Mouse (Mus musculus) forebrain, postnatal 0 days (tissue): ENCODE measurements around the gene Tmtc2. TPM values are rescaled to one million over a fixed set of nuclear protein-coding genes. Genes with fewer than 3 reads are reported as not detected.
A peak's percentile ranks its signal among the peaks of the same experiment; 100 is the strongest.

Source experiments
- ATAC-seq: fragments of 200-750 bp; cut with Nextera tagmentation; 2 replicates; pipeline ENCODE4 v1.8.0; 2017; ENCODE audit warnings: mild to moderate bottlenecking, moderate library complexity
- DNase-seq: peaks from one replicate; pipeline ENCODE4 v3.0.0-alpha.2; 2015
- H3K27ac ChIP-seq: fragments of 300-500 bp; sonication (generic); 2 replicates; pipeline ENCODE4 v1.5.1; 2014; ENCODE audit warnings: low read depth, mild to moderate bottlenecking, antibody characterized with exemption, low read length, moderate library complexity, mixed read lengths
- H3K27me3 ChIP-seq: fragments of 300-500 bp; sonication (generic); 2 replicates; pipeline ENCODE4 v1.6.1; 2014; ENCODE audit warnings: mild to moderate bottlenecking, low read length, mixed read lengths; ENCODE audit not compliant: insufficient read depth
- H3K36me3 ChIP-seq: fragments of 300-500 bp; sonication (generic); 2 replicates; pipeline ENCODE4 v1.6.1; 2014; ENCODE audit warnings: mild to moderate bottlenecking, moderate library complexity; ENCODE audit not compliant: insufficient read depth
- H3K4me1 ChIP-seq: fragments of 300-500 bp; sonication (generic); 2 replicates; pipeline ENCODE4 v1.6.1; 2014; ENCODE audit warnings: antibody characterized with exemption; ENCODE audit not compliant: insufficient read depth
- H3K4me2 ChIP-seq: fragments of 300-500 bp; sonication (generic); 2 replicates; pipeline ENCODE4 v1.6.1; 2014; ENCODE audit warnings: low read depth, mild to moderate bottlenecking, moderate library complexity
- H3K4me3 ChIP-seq: fragments of 300-500 bp; sonication (generic); 2 replicates; pipeline ENCODE4 v1.5.1; 2014; ENCODE audit warnings: low read depth, low read length, mixed read lengths
- H3K9ac ChIP-seq: fragments of 300-500 bp; sonication (generic); 2 replicates; pipeline ENCODE4 v1.6.1; 2014; ENCODE audit warnings: mild to moderate bottlenecking
- H3K9me3 ChIP-seq: fragments of 300-500 bp; sonication (generic); 2 replicates; pipeline ENCODE4 v1.6.1; 2016; ENCODE audit warnings: low read length
- CTCF ChIP-seq: sonication (generic); IDR thresholded peaks from 2 replicates; pipeline ENCODE4 v1.5.1; 2016; ENCODE audit warnings: antibody characterized with exemption, control low read depth, low read depth
- WGBS: fragments of 180-500 bp; shearing (Covaris S2); extraction: QIAGEN DNeasy Blood & Tissue Kit; methylation state at CpG from one replicate; pipeline ENCODE4 v1.1.7; 2014; 5-methylcytosine and 5-hydroxymethylcytosine counted together
- polyA plus RNA-seq: library from polyadenylated mRNA; unstranded; fragments of >200 nt; fragmentation: Nextera tagmentation; extraction: Ambion mirVana; gene quantifications from 2 replicates; pipeline ENCODE4 v1.2.1, GENCODE M21; 2015
- total RNA-seq: library from RNA; depleted of rRNA; stranded (reverse); fragments of >200 nt; gene quantifications from 2 replicates; pipeline ENCODE4 v1.2.3, GENCODE M21; 2014

The Tmtc2 gene
- total and polyA plus RNA-seq, 2 experiments from 2014 or later: 4.6 to 11.1 TPM

DNA sequence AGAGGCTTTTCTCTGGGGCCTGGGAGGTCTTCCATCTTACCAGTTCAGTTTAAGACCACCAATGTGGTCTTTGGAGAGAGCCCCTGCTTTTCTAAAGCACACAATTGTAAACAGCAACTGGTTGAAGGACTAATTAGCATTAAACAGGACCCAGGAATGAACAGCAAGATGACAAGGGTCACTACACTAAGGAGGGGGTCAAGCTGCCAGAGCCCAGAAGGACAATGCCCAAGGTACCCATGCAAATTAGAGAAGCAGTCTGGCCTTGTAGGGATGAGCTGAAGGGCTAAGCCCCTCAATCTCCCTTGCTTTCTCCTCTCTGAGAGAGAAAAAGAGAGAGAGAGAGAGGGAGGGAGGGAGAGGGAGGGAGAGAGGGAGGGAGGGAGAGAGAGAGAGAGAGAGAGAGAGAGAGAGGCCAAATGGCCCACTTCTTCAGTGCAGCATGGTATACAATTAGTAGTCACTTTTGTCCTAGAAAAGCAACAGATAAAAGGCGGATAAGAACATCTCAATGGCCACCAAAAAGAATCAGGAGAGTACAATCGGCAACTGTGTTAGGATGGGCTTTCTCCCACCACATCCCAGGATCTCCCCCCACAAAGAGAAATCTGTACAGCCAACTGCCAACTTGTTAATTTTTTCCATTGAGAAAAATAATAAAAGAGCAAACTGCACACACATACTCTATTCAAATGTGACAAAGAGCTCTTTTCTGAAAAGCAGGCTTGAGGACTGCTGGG lies 89.7 kb downstream of the Tmtc2 start:
- WGBS: 11% methylated on average over 2 of the region's 2 CpGs
- Histone ChIP-seq H3K36me3 (no peaks in the 10 kb centered on the region), H3K27me3 (no peaks in the 10 kb centered on the region), H3K9me3 (no peaks in the 10 kb centered on the region), H3K9ac (no peak overlapping the region), H3K4me3 (no peak overlapping the region), H3K27ac (no peak overlapping the region), H3K4me2 (no peak overlapping the region), H3K4me1 (no peaks in the 10 kb centered on the region)
- ATAC-seq (peak; percentile 29; the same call in 1 of the 2 replicates), DNase-seq (no peak)
- TF ChIP-seq CTCF: no peak

DNA sequence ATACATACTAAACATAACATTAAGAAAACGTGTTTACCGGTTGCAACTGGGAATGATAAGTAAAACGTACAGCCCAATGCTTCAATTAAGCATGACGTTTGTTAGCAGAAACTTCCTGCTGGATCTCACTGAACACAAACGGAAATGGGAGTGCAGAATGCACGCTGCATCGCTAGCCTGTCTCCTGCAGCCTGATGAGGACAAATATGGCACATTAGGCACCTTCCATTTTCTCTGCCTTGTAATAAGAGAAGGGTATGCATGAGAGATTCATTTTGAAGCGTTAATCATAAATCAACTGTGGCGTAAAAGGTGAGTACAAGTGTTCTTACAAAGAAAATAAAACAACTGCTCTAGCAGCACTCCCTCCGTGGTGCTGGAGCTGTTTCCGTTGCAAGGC lies 94.5 kb downstream of the Tmtc2 start:
- H3K27ac ChIP-seq: no peak overlapping the region
- 53% methylated on average over 11 of the region's 11 CpGs for WGBS
- H3K36me3 ChIP-seq: no peaks in the 10 kb centered on the region
- H3K9ac ChIP-seq: no peak overlapping the region
- no peaks in the 10 kb centered on the region for H3K9me3 ChIP-seq
- H3K4me3 ChIP-seq: no peak overlapping the region
- H3K4me1 ChIP-seq: no peaks in the 10 kb centered on the region
- H3K27me3 ChIP-seq: no peaks in the 10 kb centered on the region
- TF ChIP-seq CTCF: no peak
- DNase-seq: no peak
- H3K4me2 ChIP-seq: no peak overlapping the region
- ATAC-seq: no peak

DNA sequence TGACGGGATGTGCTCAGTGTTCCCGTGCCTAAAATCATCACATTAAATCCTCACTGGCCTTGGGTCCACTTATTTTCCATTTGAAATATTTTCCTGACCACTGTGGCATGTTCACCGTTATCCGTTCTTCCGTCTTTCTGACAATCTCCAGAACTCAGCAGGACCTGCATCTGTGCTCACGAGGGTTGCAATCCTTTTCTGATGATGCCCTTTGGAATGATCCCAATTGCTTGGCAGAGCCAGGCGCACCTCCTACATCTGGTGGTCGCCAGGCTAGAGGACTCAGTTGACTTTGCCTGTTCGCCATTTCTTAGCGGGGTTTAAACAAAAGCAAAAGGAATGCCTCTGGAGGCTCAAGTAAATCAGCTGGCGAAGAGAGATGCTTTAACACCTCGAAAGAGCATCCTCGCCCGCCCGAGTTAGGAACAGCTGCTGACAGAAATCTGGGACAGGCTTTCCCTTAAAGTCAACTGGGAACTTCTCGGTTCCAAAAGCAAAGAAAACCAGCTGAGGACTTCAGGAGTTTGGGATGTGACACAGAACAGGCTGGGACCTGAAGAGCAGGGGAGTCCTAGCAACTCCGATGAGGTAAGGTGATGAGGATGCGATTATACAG lies 96.5 kb downstream of the Tmtc2 start:
- Histone ChIP-seq H3K36me3 (no peaks in the 10 kb centered on the region), H3K4me2 (no peak overlapping the region), H3K4me3 (no peak overlapping the region), H3K27ac (no peak overlapping the region), H3K9me3 (no peaks in the 10 kb centered on the region), H3K4me1 (no peaks in the 10 kb centered on the region), H3K9ac (no peak overlapping the region), H3K27me3 (no peaks in the 10 kb centered on the region)
- no peak for TF ChIP-seq CTCF
- ATAC-seq (no peak), DNase-seq (no peak)
- 86% methylated on average over 18 of the region's 18 CpGs for WGBS

DNA sequence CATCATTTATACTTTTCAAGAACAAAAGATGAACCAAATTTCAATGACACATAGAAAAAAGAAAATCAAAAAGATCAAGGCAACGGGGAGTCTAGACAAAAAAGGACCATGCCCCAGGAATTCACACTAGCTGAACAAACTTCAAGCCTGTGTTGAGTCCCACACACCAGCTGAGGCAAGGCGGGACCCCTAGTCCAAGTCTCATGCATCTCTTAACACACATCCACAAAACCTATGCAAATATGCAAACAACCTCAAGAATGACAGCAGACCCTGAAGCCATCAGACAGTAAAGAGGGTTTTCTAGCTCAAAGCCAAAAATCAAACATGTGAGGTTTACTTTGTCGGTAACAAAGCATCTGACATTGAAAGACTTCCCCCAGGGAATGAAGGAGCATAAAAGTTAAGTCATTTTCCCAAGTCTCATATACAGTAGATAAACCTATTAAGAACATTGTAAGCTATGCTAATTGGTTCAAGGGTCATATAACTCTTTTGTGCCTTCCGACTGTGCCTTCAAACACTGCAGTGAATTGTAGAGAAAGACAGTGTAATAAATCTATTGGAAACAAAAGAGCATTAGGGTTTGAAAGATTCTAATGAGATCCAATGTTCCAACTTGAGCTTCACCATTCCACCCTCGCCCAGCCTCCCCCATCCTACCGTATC lies 100.0 kb downstream of the Tmtc2 start:
- 73% methylated on average over 6 of the region's 6 CpGs for WGBS
- no peaks in the 10 kb centered on the region for H3K9me3 ChIP-seq
- H3K27ac ChIP-seq: no peak overlapping the region
- DNase-seq (no peak), ATAC-seq (no peak)
- H3K27me3 ChIP-seq: no peaks in the 10 kb centered on the region
- H3K4me1 ChIP-seq: no peaks in the 10 kb centered on the region
- no peak overlapping the region for H3K4me2 ChIP-seq
- TF ChIP-seq CTCF: no peak
- no peaks in the 10 kb centered on the region for H3K36me3 ChIP-seq
- no peak overlapping the region for H3K9ac ChIP-seq
- no peak overlapping the region for H3K4me3 ChIP-seq

DNA sequence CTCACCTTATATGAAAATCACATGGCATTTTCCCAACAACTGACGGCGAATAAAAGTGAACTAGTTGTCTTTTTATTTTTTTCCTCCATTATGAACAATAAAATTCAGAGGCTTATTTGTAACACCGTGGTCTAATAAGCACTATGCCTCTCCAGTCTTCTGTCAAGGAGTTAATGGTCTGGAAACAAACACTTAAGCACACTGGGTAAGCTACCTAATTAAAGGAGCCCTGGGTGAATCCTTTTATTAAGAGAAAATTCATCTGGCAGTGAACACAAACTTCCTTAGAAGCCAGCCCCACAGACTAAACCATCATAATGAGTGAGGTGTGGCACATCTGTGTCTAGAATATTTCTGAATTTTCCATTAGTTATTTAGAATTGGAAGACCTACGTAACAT lies 109.9 kb downstream of the Tmtc2 start:
- 48% methylated on average over 4 of the region's 4 CpGs for WGBS
- no peaks in the 10 kb centered on the region for H3K9me3 ChIP-seq
- DNase-seq: no peak
- ATAC-seq: no peak
- TF ChIP-seq CTCF: no peak
- no peak overlapping the region for H3K4me3 ChIP-seq
- H3K4me2 ChIP-seq: no peak overlapping the region
- no peaks in the 10 kb centered on the region for H3K27me3 ChIP-seq
- no peaks in the 10 kb centered on the region for H3K36me3 ChIP-seq
- H3K9ac ChIP-seq: no peak overlapping the region
- H3K4me1 ChIP-seq: no peaks in the 10 kb centered on the region
- no peak overlapping the region for H3K27ac ChIP-seq

DNA sequence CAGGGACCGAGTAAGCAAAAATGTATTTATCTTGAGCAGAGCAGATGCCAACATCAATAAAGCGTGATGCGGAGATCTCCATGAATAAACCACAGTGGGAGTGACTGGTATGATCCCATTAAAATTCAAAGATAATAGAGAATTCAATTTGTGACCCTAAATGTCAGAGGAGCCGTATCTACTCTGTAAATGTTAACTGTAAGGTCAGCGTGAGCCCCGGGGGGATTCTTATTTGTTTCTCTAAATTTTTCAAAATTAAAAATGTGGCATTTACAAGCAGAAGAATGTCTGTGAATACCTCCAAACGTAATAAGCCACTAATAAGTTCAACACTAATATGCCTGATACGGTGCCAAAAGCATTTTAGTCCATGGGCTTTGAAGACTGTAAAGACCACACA lies 120.8 kb downstream of the Tmtc2 start:
- DNase-seq (no peak), ATAC-seq (no peak)
- H3K27me3 ChIP-seq: no peaks in the 10 kb centered on the region
- no peak overlapping the region for H3K4me2 ChIP-seq
- TF ChIP-seq CTCF: no peak
- no peak overlapping the region for H3K4me3 ChIP-seq
- H3K9me3 ChIP-seq: no peaks in the 10 kb centered on the region
- no peak overlapping the region for H3K27ac ChIP-seq
- no peaks in the 10 kb centered on the region for H3K36me3 ChIP-seq
- H3K9ac ChIP-seq: no peak overlapping the region
- no peaks in the 10 kb centered on the region for H3K4me1 ChIP-seq
- WGBS: 69% methylated on average over 8 of the region's 8 CpGs

DNA sequence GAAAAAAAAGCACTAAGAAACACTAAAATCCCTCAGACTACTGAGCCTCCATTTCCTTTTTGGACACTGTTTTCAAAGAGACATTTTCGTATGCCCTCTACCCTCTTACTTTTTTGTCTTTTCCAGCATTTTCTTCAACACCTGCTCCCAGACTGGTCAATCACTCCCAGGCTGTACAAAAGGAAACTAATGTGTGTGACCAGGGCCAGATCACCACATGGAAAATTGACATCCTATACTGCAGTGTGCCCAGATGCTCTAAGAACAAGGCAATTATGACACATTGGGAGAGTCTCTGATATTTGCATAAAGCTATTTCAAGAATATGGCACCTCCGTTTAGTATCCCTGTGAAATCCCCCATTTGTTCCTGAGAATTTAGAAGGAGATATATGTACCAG lies 127.1 kb downstream of the Tmtc2 start:
- no peak overlapping the region for H3K9ac ChIP-seq
- TF ChIP-seq CTCF: no peak
- no peak for ATAC-seq
- no peak for DNase-seq
- H3K36me3 ChIP-seq: no peaks in the 10 kb centered on the region
- H3K4me3 ChIP-seq: no peak overlapping the region
- H3K4me2 ChIP-seq: no peak overlapping the region
- 93% methylated on average over 2 of the region's 2 CpGs for WGBS
- no peaks in the 10 kb centered on the region for H3K27me3 ChIP-seq
- no peaks in the 10 kb centered on the region for H3K9me3 ChIP-seq
- H3K27ac ChIP-seq: no peak overlapping the region
- no peaks in the 10 kb centered on the region for H3K4me1 ChIP-seq
